Mouse (Mus musculus): ENCODE data around the gene Oxa1l.

Oxa1l gene

DNA sequence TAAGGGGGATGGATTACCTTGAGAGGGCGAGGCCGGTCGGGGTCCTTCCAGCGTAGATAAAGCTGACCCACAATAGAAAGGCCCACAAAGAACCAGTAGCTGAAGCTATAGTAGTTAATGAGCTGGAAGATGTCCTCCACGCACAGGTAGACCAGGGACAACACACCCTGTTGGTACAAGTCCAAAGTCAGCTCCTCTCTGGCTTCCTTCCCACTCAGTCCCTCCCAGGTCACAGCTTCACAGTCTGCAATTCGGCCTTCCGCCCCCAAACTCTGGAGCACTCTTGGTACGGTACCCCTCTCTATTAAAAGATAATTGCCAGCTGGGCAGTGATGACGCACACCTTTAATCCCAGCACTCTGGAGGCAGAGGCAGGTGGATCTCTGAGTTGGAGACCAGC lies 12.3 kb downstream of the Oxa1l start:
- no peak for DNase-seq

DNA sequence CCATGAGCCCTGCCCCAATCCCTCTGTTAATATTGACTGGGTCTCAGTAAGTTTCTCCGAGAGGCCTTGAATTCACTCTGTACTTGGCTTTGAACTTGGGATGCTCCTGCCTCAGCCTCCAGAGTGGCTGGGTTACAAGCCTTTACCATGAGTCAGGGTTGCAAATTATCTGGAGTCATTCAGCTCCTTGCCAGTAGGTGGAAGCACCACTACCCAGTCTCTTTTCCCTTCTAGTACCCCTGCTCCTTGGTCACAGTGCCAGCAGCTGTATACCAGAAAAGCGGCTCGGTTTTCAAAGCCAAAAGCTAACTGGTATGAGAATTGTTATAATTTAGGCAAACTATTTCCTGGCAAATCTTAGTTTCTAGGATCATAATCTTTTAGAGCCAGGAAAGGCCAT lies 15.3 kb downstream of the Oxa1l start:
- peak; percentile 68 for DNase-seq

DNA sequence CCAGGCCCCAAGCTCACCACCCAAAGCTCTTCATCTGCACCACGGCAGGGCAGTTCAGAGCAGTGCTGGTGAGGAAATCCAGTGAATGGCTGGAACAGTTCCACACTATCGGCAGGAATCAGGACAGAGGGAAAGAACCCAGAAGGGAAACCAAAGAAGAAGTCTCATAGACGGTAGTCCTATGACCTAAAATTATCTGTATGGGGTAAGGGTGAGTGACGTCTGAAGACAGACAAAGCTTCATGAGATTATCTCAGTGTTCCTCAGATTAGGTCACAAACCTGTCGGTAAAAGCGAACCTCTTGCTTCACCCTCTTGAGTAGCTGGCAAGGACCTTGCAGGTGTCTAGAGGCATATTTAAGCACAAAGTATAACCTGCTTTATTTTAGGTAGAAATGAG lies 16.5 kb downstream of the Oxa1l start:
- no peak for DNase-seq

GRCm38 (mm10) chr14:54379571-54379970 lies 18.9 kb downstream of the Oxa1l start:
- DNase-seq, result no peak

DNA sequence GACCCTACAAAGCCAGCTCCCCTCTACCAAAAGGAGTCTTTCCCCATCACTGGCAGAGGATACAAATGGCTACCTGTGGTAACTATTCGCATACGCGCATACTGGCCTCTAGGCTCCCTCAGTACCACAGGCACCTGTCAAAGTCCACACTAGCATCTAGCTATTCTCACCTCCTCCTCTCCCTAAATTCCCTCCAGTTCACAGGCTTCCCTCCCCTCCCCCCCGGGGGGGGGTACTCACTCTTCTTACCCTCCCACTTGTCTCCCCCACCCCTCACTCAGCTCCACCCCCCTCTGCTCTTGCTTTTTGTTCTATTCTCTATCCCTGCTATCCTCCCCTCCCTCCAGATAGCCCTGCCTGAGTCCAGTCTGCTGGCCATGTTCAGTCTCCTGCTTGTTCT lies 20.0 kb downstream of the Oxa1l start:
- no peak for DNase-seq

DNA sequence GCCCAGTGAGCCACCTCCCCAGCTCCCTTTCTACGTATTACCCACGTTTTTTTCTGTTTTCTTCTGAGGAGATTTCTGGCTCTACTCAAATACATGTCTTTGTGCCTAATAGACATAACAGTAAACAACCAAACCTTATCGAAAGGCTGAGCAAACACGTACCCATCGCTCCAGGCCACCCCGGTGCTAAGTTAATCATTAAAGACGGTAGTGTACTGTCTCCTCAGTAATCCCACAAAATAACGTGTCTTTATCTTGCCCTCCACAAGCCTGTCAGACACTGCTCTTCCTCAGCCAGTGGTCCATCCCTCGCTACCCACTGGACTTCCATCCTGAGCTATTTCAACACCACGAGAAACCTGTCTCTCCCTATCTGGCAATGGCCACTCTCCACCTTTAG lies 21.2 kb downstream of the Oxa1l start:
- no peak for DNase-seq

GRCm38 (mm10) chr14:54382641-54383040 lies 22.0 kb downstream of the Oxa1l start:
- no peak for DNase-seq

- DNase-seq, result peak; percentile 52
These were observed 22.7 kb downstream of the Oxa1l start for GRCm38 (mm10) chr14:54383355-54383771.

DNA sequence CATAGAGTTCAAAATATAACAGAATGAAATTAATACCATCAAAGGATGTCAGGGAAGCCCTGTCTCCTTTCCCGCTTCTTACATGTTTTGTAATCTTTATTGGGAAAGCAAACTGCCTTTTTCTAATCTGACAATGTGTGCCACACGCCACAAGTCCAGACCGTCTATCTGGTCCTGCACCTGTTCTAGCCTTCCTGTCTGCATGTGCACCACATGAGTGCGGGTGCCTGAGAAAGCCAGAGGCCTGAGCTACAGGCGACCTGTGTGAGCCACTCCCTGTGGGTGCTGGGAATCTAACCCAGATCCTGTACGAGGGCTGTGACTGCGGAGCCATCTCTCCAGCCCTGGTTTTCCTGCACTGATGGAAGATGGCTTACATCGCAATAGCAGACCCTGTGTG lies 23.8 kb downstream of the Oxa1l start:
- DNase-seq, result no peak

DNA sequence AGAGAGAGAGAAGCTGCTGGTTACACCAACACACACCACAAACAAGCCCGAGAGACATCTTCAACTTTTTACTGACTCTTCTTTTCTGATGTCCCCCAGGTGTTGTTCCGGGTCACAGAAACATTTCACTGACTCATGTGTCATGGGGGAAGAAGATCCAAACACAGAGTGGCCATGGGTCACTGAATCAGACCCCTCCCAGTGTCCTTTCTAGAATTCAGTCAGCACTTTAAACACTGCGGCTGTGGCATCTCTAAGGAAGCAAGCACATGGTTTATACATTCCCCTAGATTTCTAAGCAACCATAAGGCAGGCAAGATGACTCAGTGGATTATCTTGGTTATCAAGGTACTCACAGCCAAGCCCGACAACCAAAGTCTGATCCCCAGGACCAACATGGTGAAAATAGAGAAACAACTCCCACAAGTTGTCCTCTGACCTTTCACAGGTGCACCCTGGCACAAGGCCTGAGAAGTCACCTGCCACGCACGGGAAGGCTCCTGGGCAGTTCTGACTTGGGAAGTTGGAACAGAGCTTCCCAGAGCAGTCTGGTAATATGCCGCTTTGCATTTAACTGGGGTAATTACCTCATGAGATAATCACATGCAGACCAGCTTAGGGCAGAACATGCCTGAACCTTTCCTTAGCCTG lies 25.5 kb downstream of the Oxa1l start:
- peak; percentile 57 for DNase-seq

- peak; percentile 76 for DNase-seq
These were observed 26.9 kb downstream of the Oxa1l start for GRCm38 (mm10) chr14:54387546-54387945.

GRCm38 (mm10) chr14:54390843-54391242 lies 30.2 kb downstream of the Oxa1l start:
- DNase-seq, result no peak

DNA sequence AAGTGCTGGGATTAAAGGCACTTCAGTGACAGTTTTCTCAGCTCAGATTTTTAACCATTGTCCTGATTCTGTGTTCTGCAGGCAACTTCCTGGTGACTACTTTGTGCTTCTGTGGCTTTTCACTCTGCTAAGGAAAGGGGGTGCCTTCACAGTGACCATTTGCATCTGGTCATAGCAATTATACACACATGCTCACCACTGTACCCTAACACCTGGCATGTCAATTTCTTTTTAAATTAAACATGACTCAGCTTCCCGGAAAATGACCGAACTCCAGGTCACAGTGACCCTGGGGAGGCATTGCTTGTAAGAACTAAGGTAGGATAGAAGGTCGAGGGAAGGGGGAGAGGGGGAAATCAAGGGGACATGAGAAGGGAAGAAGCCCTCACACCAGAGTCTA lies 33.2 kb downstream of the Oxa1l start:
- DNase-seq, result no peak

DNA sequence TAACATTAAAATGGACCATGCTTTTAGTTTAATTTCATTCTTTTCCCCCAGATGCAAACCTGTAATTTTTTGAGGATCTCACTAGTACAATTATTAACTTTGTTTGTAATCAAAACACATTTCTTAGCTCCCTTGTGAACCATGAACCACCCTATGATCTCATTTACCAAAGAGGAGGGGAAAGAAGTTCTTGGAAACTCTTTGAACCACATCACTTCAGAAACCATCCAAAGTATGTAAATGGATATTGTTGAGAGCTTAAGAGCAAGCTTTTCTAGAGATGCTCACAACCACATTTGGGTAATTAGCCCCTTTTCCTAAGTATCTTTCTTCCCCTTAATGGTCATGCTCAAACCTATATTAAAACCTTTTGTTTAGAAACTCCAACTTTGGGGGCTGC lies 33.7 kb downstream of the Oxa1l start:
- no peak for DNase-seq

GRCm38 (mm10) chr14:54396685-54397084 lies 36.1 kb downstream of the Oxa1l start:
- DNase-seq, result no peak

- DNase-seq, result no peak
These were observed 37.4 kb downstream of the Oxa1l start for GRCm38 (mm10) chr14:54397872-54398527.

GRCm38 (mm10) chr14:54398528-54398916 lies 37.9 kb downstream of the Oxa1l start:
- no peak for DNase-seq

DNA sequence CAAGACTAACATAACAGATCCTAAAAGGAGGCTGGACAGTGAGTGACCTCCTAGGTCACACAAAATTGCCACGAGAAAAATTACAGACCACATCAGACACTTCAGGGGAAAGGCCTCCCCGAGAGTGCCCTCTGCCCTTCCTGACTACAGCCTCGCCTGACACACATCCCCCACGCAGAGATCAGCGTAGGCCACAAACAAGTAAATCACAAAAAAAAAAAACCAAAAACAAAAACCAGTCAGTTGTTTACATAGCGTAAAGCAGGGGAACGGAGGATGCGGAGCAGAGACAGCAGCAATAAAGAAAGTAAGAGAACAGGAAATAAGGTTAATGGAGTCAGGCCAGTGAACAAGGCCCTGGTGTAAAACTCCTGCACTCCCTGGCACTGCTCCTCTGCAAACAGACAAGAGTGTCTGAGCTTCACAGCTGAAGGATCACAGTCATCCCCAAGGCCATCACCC lies 38.3 kb downstream of the Oxa1l start:
- DNase-seq, result peak; percentile 78

GRCm38 (mm10) chr14:54401723-54402122 lies 41.1 kb downstream of the Oxa1l start:
- DNase-seq, result no peak

DNA sequence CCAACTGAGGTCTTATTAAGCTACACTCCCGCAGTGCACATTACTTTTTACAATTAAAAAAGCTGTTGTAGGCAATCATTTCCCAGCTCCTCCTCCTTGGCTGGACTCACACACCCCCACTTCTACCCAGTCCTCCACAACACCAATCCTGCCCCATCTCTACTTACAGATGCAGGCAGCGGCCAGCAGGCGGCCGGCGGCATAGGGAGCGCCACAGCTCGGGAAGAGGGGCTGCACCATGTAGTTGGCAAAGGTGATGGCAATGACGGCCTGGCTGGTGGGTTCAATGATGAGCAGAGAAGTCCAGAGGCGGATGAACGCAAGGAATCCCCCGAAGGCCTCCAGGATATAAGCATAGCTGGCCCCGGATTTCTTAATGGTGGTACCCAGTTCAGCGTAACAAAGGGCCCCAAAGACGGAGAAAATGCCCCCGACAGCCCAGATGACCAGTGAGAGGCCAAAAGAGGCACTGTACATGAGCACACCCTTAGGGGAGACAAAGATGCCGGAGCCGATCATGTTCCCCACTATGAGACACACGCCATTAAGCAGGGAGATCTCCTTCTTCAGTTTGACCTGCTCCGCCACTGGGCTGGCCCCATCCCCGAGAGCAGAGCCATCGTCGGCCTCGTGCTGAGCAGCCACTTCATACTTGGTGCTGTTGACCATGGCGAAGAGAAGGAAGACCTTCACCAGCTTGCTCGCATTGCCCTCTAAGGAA lies 47.9 kb downstream of the Oxa1l start:
- DNase-seq, result peak; percentile 61

GRCm38 (mm10) chr14:54409057-54409645 lies 48.5 kb downstream of the Oxa1l start:
- DNase-seq, result no peak

DNA sequence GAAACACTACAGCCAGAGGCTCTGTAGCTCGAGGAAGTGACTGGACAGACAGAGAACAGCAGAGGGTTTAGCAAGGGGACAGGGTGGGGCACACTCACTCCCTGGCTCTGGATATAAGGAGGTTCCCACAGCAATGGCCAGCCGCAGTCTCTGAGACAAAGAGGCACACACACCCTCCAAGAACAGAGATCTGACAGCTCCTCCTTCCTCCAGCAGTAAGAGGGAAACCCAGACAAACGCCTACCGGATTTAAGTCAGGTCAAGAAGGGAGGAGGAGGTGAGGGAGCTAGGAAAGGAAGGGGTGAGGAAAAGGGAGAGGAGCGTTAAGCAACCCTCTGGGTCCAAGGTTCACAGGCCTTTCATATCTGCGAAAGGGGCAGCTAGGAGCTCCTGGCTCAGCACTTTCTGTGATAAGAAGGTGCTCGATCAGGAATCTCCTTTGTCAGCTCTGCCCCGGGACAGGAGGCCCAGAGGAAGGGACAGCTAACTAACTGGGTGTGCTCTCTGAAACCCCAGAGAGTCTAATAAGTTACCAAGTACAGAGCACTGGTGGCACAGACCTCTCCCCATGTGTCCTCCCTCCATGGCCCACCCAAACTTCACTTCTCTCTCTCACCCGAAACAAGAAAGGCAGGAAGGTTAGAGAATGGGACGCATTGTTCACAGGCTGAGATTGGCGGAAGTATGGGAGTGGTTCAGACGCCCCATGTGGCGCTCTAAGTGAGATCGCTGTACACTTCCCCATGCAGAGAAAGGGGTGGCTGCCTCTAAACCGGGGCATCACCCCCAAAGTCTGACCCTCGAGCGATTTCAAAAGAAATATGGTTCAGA lies 49.6 kb downstream of the Oxa1l start:
- DNase-seq, result peak; percentile 58
